Mouse (Mus musculus) embryonic facial prominence, embryonic 15.5 days (tissue): Measurements from ENCODE around the gene Dnajb13. TPM values are rescaled to one million over a fixed set of nuclear protein-coding genes. Genes with fewer than 3 reads are reported as not detected.

ENCODE experiments used
- ATAC-seq: fragments of 200-750 bp; cut with Nextera tagmentation; 2 replicates; pipeline ENCODE4 v1.8.0; 2017; ENCODE audit warnings: low read depth, moderate TSS enrichment; ENCODE audit not compliant: insufficient number of reproducible peaks, low FRiP score, low TSS enrichment
- H3K27ac ChIP-seq: fragments of 300-500 bp; sonication (generic); replicated peaks from 2 replicates; pipeline ENCODE4 v1.5.1; 2015; ENCODE audit warnings: mild to moderate bottlenecking, inconsistent platforms
- H3K27me3 ChIP-seq: fragments of 300-500 bp; sonication (generic); 2 replicates; pipeline ENCODE4 v1.6.1; 2015; ENCODE audit warnings: inconsistent platforms
- H3K36me3 ChIP-seq: fragments of 300-500 bp; sonication (generic); 2 replicates; pipeline ENCODE4 v1.6.1; 2015; ENCODE audit warnings: mild to moderate bottlenecking, inconsistent platforms
- H3K4me1 ChIP-seq: fragments of 300-500 bp; sonication (generic); 2 replicates; pipeline ENCODE4 v1.6.1; 2015; ENCODE audit warnings: inconsistent platforms
- H3K4me2 ChIP-seq: fragments of 300-500 bp; sonication (generic); replicated peaks from 2 replicates; pipeline ENCODE4 v1.6.1; 2015; ENCODE audit warnings: mild to moderate bottlenecking, inconsistent platforms
- H3K4me3 ChIP-seq: fragments of 300-500 bp; sonication (generic); replicated peaks from 2 replicates; pipeline ENCODE4 v1.5.1; 2015; ENCODE audit warnings: mild to moderate bottlenecking, inconsistent platforms
- H3K9ac ChIP-seq: fragments of 300-500 bp; sonication (generic); 2 replicates; pipeline ENCODE4 v1.6.1; 2015; ENCODE audit warnings: inconsistent platforms
- H3K9me3 ChIP-seq: fragments of 300-500 bp; sonication (generic); replicated peaks from 2 replicates; pipeline ENCODE4 v1.6.1; 2016; ENCODE audit warnings: inconsistent platforms
- WGBS: fragments of 180-500 bp; shearing (Covaris S2); methylation state at CpG from one replicate; pipeline ENCODE4 v1.1.7; 2015; 5-methylcytosine and 5-hydroxymethylcytosine counted together
- polyA plus RNA-seq: library from polyadenylated mRNA; unstranded; fragments of >200 nt; fragmentation: Nextera tagmentation; extraction: Ambion mirVana; gene quantifications from 2 replicates; pipeline ENCODE4 v1.2.1, GENCODE M21; 2015

The Dnajb13 gene
- polyA plus RNA-seq, result 5.4 and 9.8 TPM in 2 replicates

GRCm38 (mm10) chr7:100514573-100514972 is at the start of gene Dnajb13:
Dnajb13 (minus strand) TSS chr7:100514960.
- H3K36me3 ChIP-seq, result no peaks in the 10 kb centered on the region
- no peaks in the 10 kb centered on the region for H3K27me3 ChIP-seq
- ATAC-seq, result no peak
- no peak within 1 kb of the TSS for H3K9ac ChIP-seq
- H3K4me2 ChIP-seq, result no peak within 1 kb of the TSS
- H3K27ac ChIP-seq, result no peak within 1 kb of the TSS
- 50% methylated on average over 11 of the region's 11 CpGs for WGBS
- no peak within 1 kb of the TSS for H3K4me3 ChIP-seq
- H3K9me3 ChIP-seq, result no peaks in the 10 kb centered on the region
- no peaks in the 10 kb centered on the region for H3K4me1 ChIP-seq

- Histone ChIP-seq H3K4me1 (peaks cover 3% of the 10 kb centered on the region; the same call in 1 of the 2 replicates), H3K27me3 (no peaks in the 10 kb centered on the region), H3K9ac (no peak overlapping the region), H3K27ac (0 out of 2 replicates have a peak overlapping the region, but pooled peaks have one; percentile 2), H3K36me3 (peaks cover 8% of the 10 kb centered on the region; the same call in 1 of the 2 replicates), H3K9me3 (no peaks in the 10 kb centered on the region), H3K4me3 (no peak overlapping the region), H3K4me2 (no peak overlapping the region)
- no peak for ATAC-seq
- WGBS, result 57% methylated on average over 11 of the region's 11 CpGs
Measured at GRCm38 (mm10) chr7:100561861-100562587, 47.3 kb upstream of the Dnajb13 start.

- Histone ChIP-seq H3K27me3 (no peaks in the 10 kb centered on the region), H3K4me3 (no peak overlapping the region), H3K9ac (no peak overlapping the region), H3K27ac (no peak overlapping the region), H3K36me3 (no peaks in the 10 kb centered on the region), H3K9me3 (no peaks in the 10 kb centered on the region), H3K4me2 (no peak overlapping the region), H3K4me1 (peaks cover 15% of the 10 kb centered on the region; the same call in 1 of the 2 replicates)
- ATAC-seq, result no peak
- 72% methylated on average over 4 of the region's 4 CpGs for WGBS
Measured at GRCm38 (mm10) chr7:100559331-100559730, 44.6 kb upstream of the Dnajb13 start.

GRCm38 (mm10) chr7:100557241-100557640 is 42.5 kb upstream of the Dnajb13 start:
- no peak for ATAC-seq
- H3K36me3 ChIP-seq, result no peaks in the 10 kb centered on the region
- no peak overlapping the region for H3K4me3 ChIP-seq
- 84% methylated on average over 5 of the region's 5 CpGs for WGBS
- no peak overlapping the region for H3K27ac ChIP-seq
- H3K4me2 ChIP-seq, result no peak overlapping the region
- H3K4me1 ChIP-seq, result peaks cover 12% of the 10 kb centered on the region; the same call in 1 of the 2 replicates
- H3K27me3 ChIP-seq, result no peaks in the 10 kb centered on the region
- no peaks in the 10 kb centered on the region for H3K9me3 ChIP-seq
- no peak overlapping the region for H3K9ac ChIP-seq

GRCm38 (mm10) chr7:100555431-100555951 is 40.7 kb upstream of the Dnajb13 start:
- Histone ChIP-seq H3K4me2 (0 out of 2 replicates have a peak overlapping the region, but pooled peaks have one; percentile 10), H3K27me3 (no peaks in the 10 kb centered on the region), H3K27ac (peak overlapping the region; percentile 84), H3K4me1 (peaks cover 12% of the 10 kb centered on the region; the same call in 1 of the 2 replicates), H3K4me3 (no peak overlapping the region), H3K9me3 (no peaks in the 10 kb centered on the region), H3K9ac (no peak overlapping the region), H3K36me3 (no peaks in the 10 kb centered on the region)
- peak; percentile 39; the same call in 1 of the 2 replicates for ATAC-seq
- WGBS, result 27% methylated on average over 13 of the region's 13 CpGs

- no peak overlapping the region; the same call in 1 of the 2 replicates for H3K9ac ChIP-seq
- no peak overlapping the region for H3K4me2 ChIP-seq
- no peaks in the 10 kb centered on the region for H3K27me3 ChIP-seq
- peaks cover 12% of the 10 kb centered on the region; the same call in 1 of the 2 replicates for H3K4me1 ChIP-seq
- H3K27ac ChIP-seq, result peak overlapping the region; percentile 84
- WGBS, result 55% methylated on average over 5 of the region's 5 CpGs
- ATAC-seq, result no peak
- no peaks in the 10 kb centered on the region for H3K36me3 ChIP-seq
- H3K9me3 ChIP-seq, result no peaks in the 10 kb centered on the region
- H3K4me3 ChIP-seq, result no peak overlapping the region
Measured at GRCm38 (mm10) chr7:100554939-100555338, 40.2 kb upstream of the Dnajb13 start.

- Histone ChIP-seq H3K36me3 (peaks cover 16% of the 10 kb centered on the region), H3K27me3 (no peaks in the 10 kb centered on the region), H3K27ac (no peak overlapping the region), H3K9me3 (no peaks in the 10 kb centered on the region), H3K9ac (no peak overlapping the region), H3K4me3 (no peak overlapping the region), H3K4me1 (peaks cover 9% of the 10 kb centered on the region; the same call in 1 of the 2 replicates), H3K4me2 (no peak overlapping the region)
- whole genome bisulfite sequencing, result 50% methylated on average over 5 of the region's 5 CpGs
- ATAC-seq, result no peak
Measured at GRCm38 (mm10) chr7:100550338-100551007, 35.7 kb upstream of the Dnajb13 start.

GRCm38 (mm10) chr7:100549796-100550195 is 35.0 kb upstream of the Dnajb13 start:
- Histone ChIP-seq H3K4me3 (no peak overlapping the region), H3K9ac (no peak overlapping the region), H3K36me3 (peaks cover 16% of the 10 kb centered on the region), H3K4me2 (no peak overlapping the region), H3K4me1 (0 out of 2 replicates have a peak, but pooled peaks cover 2% of the 10 kb centered on the region), H3K27me3 (no peaks in the 10 kb centered on the region), H3K9me3 (no peaks in the 10 kb centered on the region), H3K27ac (no peak overlapping the region)
- WGBS, result 89% methylated on average over 3 of the region's 3 CpGs
- no peak for ATAC-seq

GRCm38 (mm10) chr7:100547631-100548030 is 32.9 kb upstream of the Dnajb13 start:
- no peaks in the 10 kb centered on the region for H3K9me3 ChIP-seq
- H3K36me3 ChIP-seq, result peaks cover 16% of the 10 kb centered on the region
- 84% methylated on average over 4 of the region's 4 CpGs for WGBS

GRCm38 (mm10) chr7:100544437-100544836 is 29.7 kb upstream of the Dnajb13 start:
- H3K27me3 ChIP-seq, result no peaks in the 10 kb centered on the region
- H3K4me1 ChIP-seq, result no peaks in the 10 kb centered on the region
- H3K9me3 ChIP-seq, result no peaks in the 10 kb centered on the region
- no peak overlapping the region for H3K27ac ChIP-seq
- H3K4me2 ChIP-seq, result no peak overlapping the region
- no peak overlapping the region for H3K9ac ChIP-seq
- ATAC-seq, result no peak
- no peak overlapping the region for H3K4me3 ChIP-seq
- H3K36me3 ChIP-seq, result peaks cover 24% of the 10 kb centered on the region
- WGBS, result 69% methylated on average over 1 of the region's 1 CpGs

More at GRCm38 (mm10) chr7:100547631-100548030, 32.9 kb upstream of the Dnajb13 start:
- Histone ChIP-seq H3K9ac (no peak overlapping the region), H3K4me1 (no peaks in the 10 kb centered on the region), H3K4me2 (no peak overlapping the region), H3K27ac (no peak overlapping the region), H3K27me3 (no peaks in the 10 kb centered on the region), H3K4me3 (no peak overlapping the region)
- no peak for ATAC-seq

- H3K4me3 ChIP-seq, result no peak overlapping the region
- no peaks in the 10 kb centered on the region for H3K27me3 ChIP-seq
- H3K9me3 ChIP-seq, result no peaks in the 10 kb centered on the region
- H3K4me1 ChIP-seq, result 0 out of 2 replicates have a peak, but pooled peaks cover 5% of the 10 kb centered on the region
- WGBS, result 90% methylated on average over 9 of the region's 9 CpGs
- H3K9ac ChIP-seq, result no peak overlapping the region
- H3K4me2 ChIP-seq, result no peak overlapping the region
- ATAC-seq, result no peak
- no peak overlapping the region for H3K27ac ChIP-seq
- peaks cover 14% of the 10 kb centered on the region for H3K36me3 ChIP-seq
Measured at GRCm38 (mm10) chr7:100539516-100539915, 24.8 kb upstream of the Dnajb13 start.
